Mouse (Mus musculus): ENCODE data around the gene Cdan1. TPM values are rescaled to one million over a fixed set of nuclear protein-coding genes. Genes with fewer than 3 reads are reported as not detected.

The Cdan1 gene
- 7.8 and 19.7 TPM in 2 replicates for polyA plus RNA-seq (2012; ENCODE audit: insufficient read depth, low replicate concordance)

GRCm38 (mm10) chr2:120849449-120850423 is at the start of gene Cdan1:
Gene Cdan1, minus strand, starts transcription at chr2:120850128.
- Histone ChIP-seq H3K27me3 (replicated peaks) (no peaks in the 10 kb centered on the region), H3K9me3 (no peaks in the 10 kb centered on the region), H3K4me3 (replicated peaks) (peak within 1 kb of the TSS; percentile 94), H3K4me1 (peaks cover 39% of the 10 kb centered on the region), H3K36me3 (replicated peaks; ENCODE audit: low read length) (no peaks in the 10 kb centered on the region)
- TF ChIP-seq GATA1 (IDR thresholded peaks at IDR 0.05; ENCODE audit: borderline replicate concordance, low read length): no peak
- no peak for TF ChIP-seq FLI1 (IDR thresholded peaks at IDR 0.05; ENCODE audit: low read length)

- H3K36me3 ChIP-seq (replicated peaks; ENCODE audit: low read length): peaks cover 87% of the 10 kb centered on the region
- no peak for TF ChIP-seq FLI1 (IDR thresholded peaks at IDR 0.05; ENCODE audit: low read length)
- TF ChIP-seq GATA1 (IDR thresholded peaks at IDR 0.05; ENCODE audit: borderline replicate concordance, low read length): no peak
- H3K4me3 ChIP-seq (replicated peaks): no peak overlapping the region
- no peaks in the 10 kb centered on the region for H3K9me3 ChIP-seq
- H3K27me3 ChIP-seq (replicated peaks): no peaks in the 10 kb centered on the region
- no peaks in the 10 kb centered on the region for H3K4me1 ChIP-seq
Measured at GRCm38 (mm10) chr2:120896361-120896760, 46.4 kb upstream of the Cdan1 start.

GRCm38 (mm10) chr2:120887601-120888000 is 37.7 kb upstream of the Cdan1 start:
- H3K36me3 ChIP-seq (replicated peaks; ENCODE audit: low read length): peaks cover 58% of the 10 kb centered on the region
- TF ChIP-seq FLI1 (IDR thresholded peaks at IDR 0.05; ENCODE audit: low read length): no peak
- H3K27me3 ChIP-seq (replicated peaks): no peaks in the 10 kb centered on the region
- peaks cover 6% of the 10 kb centered on the region for H3K9me3 ChIP-seq
- H3K4me1 ChIP-seq: peaks cover 9% of the 10 kb centered on the region
- no peak overlapping the region for H3K4me3 ChIP-seq (replicated peaks)

GRCm38 (mm10) chr2:120873192-120873591 is 23.3 kb upstream of the Cdan1 start:
- TF ChIP-seq GATA1 (IDR thresholded peaks at IDR 0.05; ENCODE audit: borderline replicate concordance, low read length) (no peak), FLI1 (IDR thresholded peaks at IDR 0.05; ENCODE audit: low read length) (no peak)
- peaks cover 81% of the 10 kb centered on the region for H3K36me3 ChIP-seq (replicated peaks; ENCODE audit: low read length)

GRCm38 (mm10) chr2:120871447-120872336 is 21.8 kb upstream of the Cdan1 start:
- Histone ChIP-seq H3K36me3 (replicated peaks; ENCODE audit: low read length) (peaks cover 82% of the 10 kb centered on the region), H3K4me3 (replicated peaks) (no peak overlapping the region), H3K27me3 (replicated peaks) (no peaks in the 10 kb centered on the region), H3K9me3 (no peaks in the 10 kb centered on the region), H3K4me1 (peaks cover 20% of the 10 kb centered on the region)
- no peak for TF ChIP-seq FLI1 (IDR thresholded peaks at IDR 0.05; ENCODE audit: low read length)

More at GRCm38 (mm10) chr2:120873192-120873591, 23.3 kb upstream of the Cdan1 start:
- H3K9me3 ChIP-seq: no peaks in the 10 kb centered on the region
- H3K27me3 ChIP-seq (replicated peaks): no peaks in the 10 kb centered on the region
- no peak overlapping the region for H3K4me3 ChIP-seq (replicated peaks)
- H3K4me1 ChIP-seq: peaks cover 20% of the 10 kb centered on the region

DNA sequence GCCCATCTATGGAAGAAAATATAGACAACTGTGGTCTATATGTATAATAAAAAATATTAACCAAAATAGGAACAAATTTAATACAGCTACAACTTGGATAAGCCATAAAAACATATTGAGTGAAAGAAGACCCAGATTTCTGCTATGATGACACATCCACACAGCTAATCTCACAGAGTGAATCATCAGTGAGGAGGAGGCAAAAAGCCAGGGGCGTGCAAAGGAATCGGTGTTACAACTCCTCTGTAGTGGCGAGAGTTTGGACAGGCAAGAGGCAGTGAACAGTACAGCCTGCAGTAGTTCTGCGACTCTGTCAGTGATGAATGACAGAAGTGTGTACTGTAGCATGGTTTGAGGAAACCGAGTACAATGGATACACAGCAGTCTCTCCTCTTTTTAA is 17.4 kb upstream of the Cdan1 start:
- H3K4me1 ChIP-seq: peaks cover 20% of the 10 kb centered on the region
- no peaks in the 10 kb centered on the region for H3K9me3 ChIP-seq
- TF ChIP-seq FLI1 (IDR thresholded peaks at IDR 0.05; ENCODE audit: low read length) (no peak), GATA1 (IDR thresholded peaks at IDR 0.05; ENCODE audit: borderline replicate concordance, low read length) (no peak)
- peaks cover 76% of the 10 kb centered on the region for H3K36me3 ChIP-seq (replicated peaks; ENCODE audit: low read length)
- H3K4me3 ChIP-seq (replicated peaks): no peak overlapping the region
- H3K27me3 ChIP-seq (replicated peaks): no peaks in the 10 kb centered on the region

GRCm38 (mm10) chr2:120866561-120866960 is 16.6 kb upstream of the Cdan1 start:
- Histone ChIP-seq H3K9me3 (no peaks in the 10 kb centered on the region), H3K36me3 (replicated peaks; ENCODE audit: low read length) (peaks cover 76% of the 10 kb centered on the region), H3K4me1 (peaks cover 14% of the 10 kb centered on the region), H3K27me3 (replicated peaks) (no peaks in the 10 kb centered on the region), H3K4me3 (replicated peaks) (no peak overlapping the region)
- TF ChIP-seq FLI1 (IDR thresholded peaks at IDR 0.05; ENCODE audit: low read length) (no peak), GATA1 (IDR thresholded peaks at IDR 0.05; ENCODE audit: borderline replicate concordance, low read length) (no peak)

- Histone ChIP-seq H3K4me3 (replicated peaks) (no peak overlapping the region), H3K9me3 (no peaks in the 10 kb centered on the region), H3K27me3 (replicated peaks) (no peaks in the 10 kb centered on the region), H3K4me1 (no peaks in the 10 kb centered on the region), H3K36me3 (replicated peaks; ENCODE audit: low read length) (peaks cover 66% of the 10 kb centered on the region)
- TF ChIP-seq FLI1 (IDR thresholded peaks at IDR 0.05; ENCODE audit: low read length): no peak
Measured at GRCm38 (mm10) chr2:120863389-120863788, 13.5 kb upstream of the Cdan1 start.

DNA sequence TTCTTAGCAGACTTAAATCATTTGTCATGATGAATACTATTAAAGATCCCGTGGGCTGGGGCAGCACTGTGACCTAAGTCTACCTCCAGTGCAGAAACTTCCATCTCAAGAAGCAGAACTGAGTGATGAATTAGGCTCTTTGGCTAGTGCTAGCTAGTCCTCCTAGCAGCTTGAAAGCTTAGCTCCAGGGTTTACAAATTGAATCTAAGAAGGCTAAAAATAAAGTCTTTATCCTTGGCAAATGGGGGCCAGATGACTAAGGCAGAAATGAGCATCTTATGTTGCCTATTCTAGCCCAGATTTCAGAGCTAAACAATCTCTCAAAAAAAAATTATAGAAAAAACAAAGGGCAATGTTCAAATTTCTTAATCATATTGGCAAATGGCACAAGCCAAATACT is 10.8 kb upstream of the Cdan1 start:
- H3K4me1 ChIP-seq: no peaks in the 10 kb centered on the region
- no peaks in the 10 kb centered on the region for H3K27me3 ChIP-seq (replicated peaks)
- H3K36me3 ChIP-seq (replicated peaks; ENCODE audit: low read length): peaks cover 51% of the 10 kb centered on the region
- H3K9me3 ChIP-seq: no peaks in the 10 kb centered on the region
- no peak for TF ChIP-seq GATA1 (IDR thresholded peaks at IDR 0.05; ENCODE audit: borderline replicate concordance, low read length)
- no peak for TF ChIP-seq FLI1 (IDR thresholded peaks at IDR 0.05; ENCODE audit: low read length)
- no peak overlapping the region for H3K4me3 ChIP-seq (replicated peaks)
